Mouse (Mus musculus) cerebellum, adult 11-12 months (tissue): ENCODE data around the gene Taf12.
"Not testable (repeated sequence)": the region's sequence is repeated elsewhere in the genome, so short reads cannot be mapped to it uniquely, and the experiment has no call there.

ENCODE experiments used
- DNase-seq: peaks from one replicate; pipeline ENCODE4 v3.0.0; 2022

Taf12 gene

GRCm38 (mm10) chr4:132273166-132273565 lies 1.0 kb upstream of the Taf12 start:
- peak; percentile 48 for DNase-seq

DNA sequence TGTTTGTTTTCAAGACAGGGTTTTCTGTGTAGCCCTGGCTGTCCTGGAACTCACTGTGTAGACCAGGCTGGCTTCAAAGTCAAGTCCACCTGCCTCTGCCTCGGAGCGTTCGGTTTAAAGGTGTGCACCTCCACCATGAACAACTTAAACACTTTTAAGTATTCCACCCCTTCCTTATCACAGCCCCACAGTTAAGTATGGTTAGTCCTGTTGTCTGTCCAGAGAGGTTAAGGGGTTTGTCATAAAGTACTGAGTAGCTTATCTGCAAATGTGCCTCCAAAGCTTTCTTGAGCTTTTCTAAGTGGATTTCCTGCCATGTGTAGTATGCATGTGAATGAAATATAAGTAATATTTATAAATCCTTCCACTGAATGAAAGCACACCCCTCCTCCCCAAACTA lies 1.8 kb downstream of the Taf12 start:
- DNase-seq: no peak

GRCm38 (mm10) chr4:132288840-132289239 lies 14.7 kb downstream of the Taf12 start:
- not testable (repeated sequence) for DNase-seq

- DNase-seq: no peak
Observed at GRCm38 (mm10) chr4:132291056-132291455, 16.9 kb downstream of the Taf12 start.

DNA sequence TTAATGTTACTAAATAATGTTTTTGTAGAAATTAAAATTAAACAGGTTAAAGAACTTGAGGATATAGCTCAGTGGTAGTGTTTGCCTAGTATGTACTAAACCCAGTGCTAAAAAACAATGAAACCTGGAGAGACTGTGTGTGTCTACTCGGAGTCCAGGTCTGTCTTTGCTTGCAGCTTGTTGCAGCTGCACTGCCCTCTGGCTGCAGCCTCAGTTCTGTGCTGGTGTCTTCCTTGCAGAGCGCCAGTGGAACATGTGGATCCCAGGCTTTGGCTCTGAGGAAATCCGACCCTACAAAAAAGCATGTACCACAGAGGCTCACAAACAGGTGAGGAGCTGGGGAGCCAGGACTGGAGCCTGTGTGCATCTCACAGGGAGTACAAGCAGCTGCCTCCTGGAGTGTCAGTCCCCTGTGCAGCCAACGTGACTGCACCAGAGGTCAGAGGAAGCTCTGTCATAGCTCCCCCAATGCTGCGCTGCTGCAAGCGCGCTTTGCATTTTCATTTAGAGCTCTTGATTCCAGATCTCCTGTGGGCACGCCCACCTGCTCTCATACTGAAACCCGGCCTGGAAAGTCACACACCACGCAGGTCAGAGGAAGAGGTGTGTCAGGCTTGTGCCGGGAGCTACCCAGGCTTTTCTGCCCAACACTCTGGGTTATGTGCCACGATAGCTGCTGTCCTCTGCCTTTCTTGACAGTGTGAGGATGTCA lies 17.6 kb downstream of the Taf12 start:
- DNase-seq: no peak

GRCm38 (mm10) chr4:132292988-132293387 lies 18.8 kb downstream of the Taf12 start:
- DNase-seq: no peak

GRCm38 (mm10) chr4:132293682-132294240 lies 19.6 kb downstream of the Taf12 start:
- no peak for DNase-seq

GRCm38 (mm10) chr4:132295696-132296390 lies 21.7 kb downstream of the Taf12 start:
- no peak for DNase-seq

- no peak for DNase-seq
Observed at GRCm38 (mm10) chr4:132299849-132300248, 25.7 kb downstream of the Taf12 start.

- DNase-seq: no peak
Observed at GRCm38 (mm10) chr4:132301486-132301885, 27.3 kb downstream of the Taf12 start.

GRCm38 (mm10) chr4:132301965-132302938 lies 28.1 kb downstream of the Taf12 start:
- DNase-seq: no peak

DNA sequence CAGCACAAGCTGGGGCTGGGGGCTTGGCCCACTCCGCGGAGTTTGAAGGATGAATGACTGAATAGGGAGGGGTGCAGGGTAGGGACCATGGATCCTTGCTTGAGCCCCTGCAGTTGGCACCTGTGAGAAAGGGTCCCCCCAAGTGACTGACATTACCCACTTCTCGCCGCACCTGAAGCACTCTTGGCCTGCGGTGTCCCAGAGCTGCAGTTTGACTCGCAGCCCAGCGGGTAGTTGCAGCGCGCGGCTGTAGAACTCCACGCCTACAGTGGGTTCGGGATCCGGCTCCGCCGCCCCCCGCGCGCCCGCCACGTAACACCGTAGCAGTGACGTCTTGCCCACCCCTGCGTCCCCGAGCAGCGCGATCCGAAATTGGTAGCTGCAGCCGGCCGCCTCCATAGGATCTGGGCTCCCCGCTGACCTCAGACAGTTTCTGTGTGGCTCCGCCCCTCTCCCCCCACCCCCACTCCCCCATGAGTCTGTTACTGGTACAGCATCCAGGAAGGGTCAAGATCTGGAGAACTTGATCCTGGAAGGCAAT lies 28.8 kb downstream of the Taf12 start, which contains the start of gene Rab42:
Gene Rab42 (minus strand): TSS at position 447 of the 541 bp plus-strand sequence.
- peak; percentile 42 for DNase-seq

DNA sequence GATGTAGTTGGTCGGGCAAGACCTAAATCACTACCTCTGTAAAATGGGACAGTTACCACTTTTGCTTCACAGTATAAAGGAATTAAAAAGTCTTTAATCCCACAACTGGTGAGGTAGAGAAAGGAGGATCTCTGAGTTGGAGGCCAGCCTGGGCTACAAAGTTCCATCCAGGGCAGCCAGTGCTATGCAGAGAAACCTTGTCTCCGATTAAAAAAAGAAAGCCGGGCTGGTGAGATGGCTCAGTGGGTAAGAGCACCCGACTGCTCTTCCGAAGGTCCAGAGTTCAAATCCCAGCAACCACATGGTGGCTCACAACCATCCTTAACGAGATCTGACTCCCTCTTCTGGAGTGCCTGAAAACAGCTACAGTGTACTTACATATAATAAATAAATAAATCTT lies 29.3 kb downstream of the Taf12 start:
- not testable (repeated sequence) for DNase-seq

GRCm38 (mm10) chr4:132305276-132305675 lies 31.1 kb downstream of the Taf12 start:
- no peak for DNase-seq

DNA sequence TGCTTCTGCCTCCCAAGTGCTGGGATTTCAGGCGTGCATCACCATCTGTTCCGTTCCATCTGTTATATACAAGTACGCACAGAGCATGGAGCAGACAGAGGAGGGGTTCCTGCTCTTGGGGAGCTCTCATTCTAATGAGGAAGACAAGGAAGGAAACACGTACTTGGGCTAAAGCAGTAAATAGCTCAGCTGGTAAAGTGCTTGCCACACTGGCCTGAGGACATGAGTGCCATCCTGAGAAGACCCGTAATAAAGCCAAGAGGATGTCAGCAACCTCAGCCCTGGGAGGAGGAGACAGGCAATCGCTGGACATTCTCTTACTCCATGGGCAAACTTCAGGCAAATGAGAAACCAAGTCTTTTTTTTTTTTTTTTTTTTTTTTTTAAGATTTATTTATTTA lies 31.8 kb downstream of the Taf12 start:
- DNase-seq: no peak

- DNase-seq: peak; percentile 90
Observed at GRCm38 (mm10) chr4:132308437-132309139, 34.4 kb downstream of the Taf12 start.

DNA sequence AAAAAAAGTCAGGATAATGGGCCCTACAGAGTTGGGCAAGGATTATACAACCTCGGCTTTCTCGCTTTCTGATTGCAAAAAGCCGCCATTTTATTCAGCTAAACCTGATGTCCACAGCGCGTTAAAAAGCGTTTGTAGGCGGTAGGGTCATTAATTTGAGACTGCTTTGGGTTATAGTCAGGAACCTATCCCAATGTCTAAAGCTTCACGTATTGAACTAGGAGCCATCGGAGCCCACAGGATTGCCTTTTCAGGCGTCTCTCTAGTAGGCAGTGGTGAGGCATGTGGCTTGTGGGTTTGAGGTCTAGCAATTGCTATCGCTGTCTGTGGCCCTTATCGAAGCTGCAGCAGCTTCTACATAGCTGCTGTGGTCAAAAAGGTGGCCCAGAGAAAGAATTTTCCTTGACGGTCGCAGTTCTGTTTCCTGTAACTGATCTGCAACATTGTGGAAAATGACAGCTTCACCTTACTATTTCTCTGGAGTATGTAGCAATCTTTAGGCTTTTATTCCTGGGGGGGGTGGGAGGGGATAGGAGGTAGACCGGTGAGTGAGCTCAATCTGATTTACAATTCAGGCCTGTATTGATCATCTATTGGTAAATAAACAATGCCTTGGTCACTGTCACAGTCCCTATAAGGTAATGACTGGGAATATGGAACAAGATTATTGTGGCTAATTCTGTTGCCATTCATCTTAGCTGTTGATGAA lies 35.1 kb downstream of the Taf12 start:
- no peak for DNase-seq

DNA sequence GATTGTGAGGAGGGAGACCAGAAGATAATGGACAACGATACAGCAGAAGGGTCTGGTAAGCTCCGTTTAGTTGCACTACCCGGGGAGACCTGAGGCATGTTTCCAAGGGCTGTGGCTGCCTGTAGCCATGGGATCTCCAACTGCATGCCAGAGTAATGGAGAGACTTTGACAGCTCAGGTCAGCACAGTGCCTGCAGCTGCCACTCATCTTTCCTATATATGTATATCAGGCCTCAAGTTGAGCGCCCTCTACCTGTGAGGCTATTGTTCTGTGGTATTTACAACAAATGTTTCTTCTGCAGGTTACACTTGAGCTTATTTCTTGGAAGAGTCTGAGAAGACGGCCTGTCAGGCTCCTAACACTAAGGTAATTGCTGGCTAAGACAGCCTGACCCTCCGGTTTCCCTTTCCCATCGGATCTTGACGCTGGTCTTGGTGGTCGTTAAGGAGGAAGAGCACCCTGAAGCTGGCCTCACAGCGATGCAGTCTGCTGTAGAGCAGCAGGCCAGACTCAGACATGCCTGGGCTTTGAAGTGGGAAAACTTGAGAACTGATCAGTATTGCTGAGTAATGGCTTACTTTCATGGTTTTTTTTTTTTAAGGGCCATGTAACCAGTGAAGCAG lies 35.8 kb downstream of the Taf12 start:
- peak; percentile 54 for DNase-seq

- no peak for DNase-seq
Observed at GRCm38 (mm10) chr4:132311209-132311608, 37.0 kb downstream of the Taf12 start.

DNA sequence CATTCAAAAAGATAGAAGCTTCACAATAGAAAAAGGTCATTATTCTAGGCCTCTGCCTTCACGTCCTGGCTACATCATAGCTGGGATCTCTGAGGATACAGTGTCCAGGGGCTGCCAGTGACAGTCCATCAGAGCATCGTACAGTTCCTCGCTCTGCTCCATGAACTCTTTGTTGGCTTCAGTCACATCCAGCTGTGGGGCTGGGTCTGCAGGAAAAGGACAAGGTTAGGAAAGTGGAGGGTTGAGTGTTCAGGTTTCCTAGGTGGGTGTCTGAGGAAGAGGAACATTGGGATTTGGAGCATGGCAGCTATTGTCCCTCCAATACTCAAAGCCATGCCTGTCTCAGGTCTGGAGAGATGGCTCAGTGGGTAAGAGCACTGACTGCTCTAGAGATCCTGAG lies 37.6 kb downstream of the Taf12 start:
- DNase-seq: no peak

GRCm38 (mm10) chr4:132312627-132313026 lies 38.5 kb downstream of the Taf12 start:
- DNase-seq: no peak
